Mouse (Mus musculus): ENCODE data around the gene Alox15. TPM values are rescaled to one million over a fixed set of nuclear protein-coding genes. Genes with fewer than 3 reads are reported as not detected.
"Not testable (repeated sequence)": the region's sequence is repeated elsewhere in the genome, so short reads cannot be mapped to it uniquely, and the experiment has no call there.

Alox15 gene
- total and polyA plus RNA-seq, 2 experiments from 2014 or later, result 0.28 TPM; not detected in 1

DNA sequence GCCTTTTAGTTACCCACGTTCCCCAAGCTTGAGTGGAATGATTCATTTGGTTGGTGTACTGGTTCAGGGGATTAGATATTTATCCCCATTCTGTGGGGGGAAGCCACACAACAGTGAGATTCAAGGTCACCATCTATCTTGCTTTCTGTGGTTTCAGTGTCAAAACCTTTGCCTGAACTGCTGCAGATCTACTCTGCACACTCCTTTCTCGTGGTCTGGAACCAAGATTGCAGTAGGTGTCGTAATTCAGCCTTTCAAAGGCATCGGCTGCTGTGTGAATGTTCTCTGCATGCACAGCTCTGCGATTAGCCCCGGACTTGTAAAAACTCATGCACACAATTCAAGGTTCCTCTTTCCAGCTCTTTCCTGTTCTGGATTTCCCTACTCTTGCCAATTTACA lies 24.2 kb upstream of the Alox15 start:
- no peaks in the 10 kb centered on the region for H3K36me3 ChIP-seq (ENCODE audit: insufficient read depth, low read length)
- no peaks in the 10 kb centered on the region for H3K4me1 ChIP-seq (ENCODE audit: insufficient read depth, low read length)
- no peak for TF ChIP-seq CTCF (IDR thresholded peaks at IDR 0.05)
- no peaks in the 10 kb centered on the region for H3K9me3 ChIP-seq (ENCODE audit: low read length)
- WGBS, result 83% methylated on average over 6 of the region's 6 CpGs
- no peak overlapping the region for H3K9ac ChIP-seq (replicated peaks; ENCODE audit: low read length, poor library complexity, severe bottlenecking)
- no peak overlapping the region for H3K4me3 ChIP-seq (ENCODE audit: low read depth, low read length)
- no peak overlapping the region for H3K27ac ChIP-seq (ENCODE audit: low read depth, low read length)
- H3K4me2 ChIP-seq (ENCODE audit: low read depth, low read length, poor library complexity, severe bottlenecking), result no peak overlapping the region
- DNase-seq (ENCODE audit: low spot score) (no peak), ATAC-seq (ENCODE audit: low FRiP score) (no peak)
- no peaks in the 10 kb centered on the region for H3K27me3 ChIP-seq (ENCODE audit: insufficient read depth, low read length)

DNA sequence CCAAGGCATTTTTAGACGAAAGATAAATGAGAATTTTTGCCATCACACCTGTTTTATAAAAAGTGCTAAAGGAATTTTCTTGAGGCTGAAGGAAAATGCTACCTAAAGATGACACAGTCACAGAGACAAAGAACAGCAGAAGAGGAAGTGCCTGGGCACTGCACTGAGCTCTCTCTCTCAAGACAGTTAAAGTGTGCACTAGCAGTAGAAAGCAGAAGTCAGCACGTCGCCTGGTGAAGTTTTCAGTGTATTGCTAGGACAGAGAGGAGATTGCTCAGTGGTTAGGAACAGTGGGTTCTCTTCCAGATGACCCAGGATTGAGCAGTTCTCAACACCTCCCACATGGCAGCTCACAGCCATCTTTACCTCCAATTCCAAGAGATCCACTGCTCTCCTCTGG lies 22.5 kb upstream of the Alox15 start:
- DNase-seq (ENCODE audit: low spot score) (no peak), ATAC-seq (ENCODE audit: low FRiP score) (no peak)
- no peak overlapping the region for H3K4me3 ChIP-seq (ENCODE audit: low read depth, low read length)
- no peak overlapping the region for H3K27ac ChIP-seq (ENCODE audit: low read depth, low read length)
- H3K36me3 ChIP-seq (ENCODE audit: insufficient read depth, low read length), result no peaks in the 10 kb centered on the region
- no peak overlapping the region for H3K9ac ChIP-seq (replicated peaks; ENCODE audit: low read length, poor library complexity, severe bottlenecking)
- no peaks in the 10 kb centered on the region for H3K27me3 ChIP-seq (ENCODE audit: insufficient read depth, low read length)
- H3K9me3 ChIP-seq (ENCODE audit: low read length), result no peaks in the 10 kb centered on the region
- WGBS, result 75% methylated on average over 3 of the region's 3 CpGs
- H3K4me2 ChIP-seq (ENCODE audit: low read depth, low read length, poor library complexity, severe bottlenecking), result no peak overlapping the region
- H3K4me1 ChIP-seq (ENCODE audit: insufficient read depth, low read length), result no peaks in the 10 kb centered on the region
- no peak for TF ChIP-seq CTCF (IDR thresholded peaks at IDR 0.05)

DNA sequence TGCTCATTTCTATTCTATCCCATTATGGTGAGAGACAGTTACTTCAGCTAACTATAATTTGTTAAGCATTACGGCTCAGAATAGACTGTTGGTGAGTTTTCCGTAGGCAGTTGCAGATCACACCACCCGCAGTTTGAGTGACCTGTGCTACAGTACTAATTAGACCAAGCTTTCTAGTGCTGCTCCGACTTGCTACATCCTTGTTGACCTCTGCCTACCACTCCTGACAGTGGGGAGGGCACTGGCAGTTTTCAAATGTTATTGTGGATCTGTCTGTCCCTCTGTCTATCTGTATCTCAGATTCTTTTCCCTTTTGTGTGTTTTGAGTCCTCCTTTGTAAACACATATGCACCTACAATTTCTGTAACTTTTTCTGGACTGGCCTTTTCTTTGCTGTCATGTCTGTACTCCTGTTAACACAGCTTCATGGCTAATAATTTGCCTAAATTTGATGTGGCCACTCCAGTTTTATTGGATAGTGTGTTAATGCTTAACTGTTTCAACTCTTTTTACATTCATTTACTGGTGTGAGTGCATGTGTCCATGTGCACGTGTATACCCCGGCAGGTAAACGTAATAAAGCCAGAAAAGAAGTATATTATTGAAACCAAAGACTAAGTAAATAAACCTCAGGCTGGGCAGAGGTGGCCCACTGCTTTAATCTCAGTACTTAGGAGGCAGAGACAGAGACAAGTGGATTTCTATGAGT lies 21.2 kb upstream of the Alox15 start:
- H3K27ac ChIP-seq (ENCODE audit: low read depth, low read length), result no peak overlapping the region
- TF ChIP-seq CTCF (IDR thresholded peaks at IDR 0.05), result no peak
- no peak for ATAC-seq (ENCODE audit: low FRiP score)
- no peaks in the 10 kb centered on the region for H3K4me1 ChIP-seq (ENCODE audit: insufficient read depth, low read length)
- no peaks in the 10 kb centered on the region for H3K36me3 ChIP-seq (ENCODE audit: insufficient read depth, low read length)
- H3K4me3 ChIP-seq (ENCODE audit: low read depth, low read length), result no peak overlapping the region
- H3K9me3 ChIP-seq (ENCODE audit: low read length), result no peaks in the 10 kb centered on the region
- no peak for DNase-seq (ENCODE audit: low spot score)
- no peaks in the 10 kb centered on the region for H3K27me3 ChIP-seq (ENCODE audit: insufficient read depth, low read length)
- WGBS, result 82% methylated on average over 7 of the region's 7 CpGs
- H3K4me2 ChIP-seq (ENCODE audit: low read depth, low read length, poor library complexity, severe bottlenecking), result no peak overlapping the region
- no peak overlapping the region for H3K9ac ChIP-seq (replicated peaks; ENCODE audit: low read length, poor library complexity, severe bottlenecking)

DNA sequence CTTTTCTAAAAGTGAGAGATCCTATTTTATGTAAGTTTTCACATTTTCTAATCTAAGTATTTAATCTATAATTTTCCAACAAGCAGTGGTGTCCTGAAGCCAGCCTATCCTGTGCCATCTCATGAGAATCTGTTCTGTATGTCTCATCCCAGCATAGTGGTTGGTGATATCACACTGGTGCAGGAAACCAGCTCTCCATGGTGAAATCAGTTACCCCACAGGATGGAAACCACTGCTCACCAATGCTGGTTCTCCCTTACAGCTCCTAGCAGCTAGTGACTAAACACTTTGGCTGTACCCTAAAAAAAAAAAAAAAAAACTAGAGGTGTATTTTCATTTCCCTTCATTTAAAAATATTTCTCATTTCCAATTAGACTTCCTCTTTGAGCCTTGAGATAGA lies 20.6 kb upstream of the Alox15 start:
- Histone ChIP-seq H3K4me2 (ENCODE audit: low read depth, low read length, poor library complexity, severe bottlenecking) (no peak overlapping the region), H3K9ac (replicated peaks; ENCODE audit: low read length, poor library complexity, severe bottlenecking) (no peak overlapping the region), H3K9me3 (ENCODE audit: low read length) (no peaks in the 10 kb centered on the region), H3K36me3 (ENCODE audit: insufficient read depth, low read length) (no peaks in the 10 kb centered on the region), H3K27ac (ENCODE audit: low read depth, low read length) (no peak overlapping the region), H3K4me3 (ENCODE audit: low read depth, low read length) (no peak overlapping the region), H3K4me1 (ENCODE audit: insufficient read depth, low read length) (no peaks in the 10 kb centered on the region), H3K27me3 (ENCODE audit: insufficient read depth, low read length) (no peaks in the 10 kb centered on the region)
- TF ChIP-seq CTCF (IDR thresholded peaks at IDR 0.05), result no peak
- ATAC-seq (ENCODE audit: low FRiP score) (no peak), DNase-seq (ENCODE audit: low spot score) (no peak)

DNA sequence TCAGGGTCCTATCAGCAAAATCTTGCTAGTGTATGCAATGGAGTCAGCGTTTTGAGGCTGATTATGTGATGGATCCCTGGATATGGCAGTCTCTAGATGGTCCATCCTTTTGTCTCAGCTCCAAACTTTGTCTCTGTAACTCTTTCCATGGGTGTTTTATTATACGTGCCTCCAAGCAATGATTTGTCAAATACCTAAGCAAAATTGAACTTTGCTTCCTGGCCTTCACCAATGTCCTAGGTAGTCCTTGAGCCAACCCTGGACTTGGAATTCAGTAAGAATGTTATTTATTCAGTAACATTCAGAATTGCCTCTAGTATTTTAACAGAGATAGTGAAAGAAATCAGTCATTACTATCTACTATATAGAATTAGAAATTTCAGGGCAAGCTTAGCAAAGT lies 16.8 kb upstream of the Alox15 start:
- not testable (repeated sequence) for H3K9ac ChIP-seq (replicated peaks; ENCODE audit: low read length, poor library complexity, severe bottlenecking); H3K9me3 ChIP-seq (ENCODE audit: low read length); H3K27ac ChIP-seq (ENCODE audit: low read depth, low read length); H3K27me3 ChIP-seq (ENCODE audit: insufficient read depth, low read length); ATAC-seq (ENCODE audit: low FRiP score); H3K4me3 ChIP-seq (ENCODE audit: low read depth, low read length); DNase-seq (ENCODE audit: low spot score); H3K4me2 ChIP-seq (ENCODE audit: low read depth, low read length, poor library complexity, severe bottlenecking); H3K4me1 ChIP-seq (ENCODE audit: insufficient read depth, low read length); H3K36me3 ChIP-seq (ENCODE audit: insufficient read depth, low read length)
- WGBS, result 80% methylated on average over 2 of the region's 2 CpGs

DNA sequence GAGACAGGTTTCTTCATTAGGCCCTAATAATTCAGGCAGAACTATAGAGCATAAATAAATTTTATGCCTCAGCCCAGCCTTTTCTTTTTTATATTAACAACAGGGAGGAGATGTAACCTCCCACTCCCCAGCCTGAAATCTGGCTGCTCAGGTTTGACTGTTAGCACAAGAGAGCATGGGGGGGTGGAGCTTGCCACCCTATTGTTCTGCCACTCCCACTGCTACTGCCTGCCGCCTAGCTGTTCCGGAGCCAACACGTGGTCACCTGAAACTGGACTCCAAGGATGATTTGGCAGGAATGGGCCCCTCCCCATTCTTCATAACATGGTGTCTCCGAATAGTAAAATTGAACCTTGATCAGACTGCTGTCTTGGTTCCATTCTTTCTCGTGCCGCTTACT lies 15.9 kb upstream of the Alox15 start:
- H3K27me3 ChIP-seq (ENCODE audit: insufficient read depth, low read length); H3K27ac ChIP-seq (ENCODE audit: low read depth, low read length); DNase-seq (ENCODE audit: low spot score); H3K9ac ChIP-seq (replicated peaks; ENCODE audit: low read length, poor library complexity, severe bottlenecking); H3K4me2 ChIP-seq (ENCODE audit: low read depth, low read length, poor library complexity, severe bottlenecking); H3K4me1 ChIP-seq (ENCODE audit: insufficient read depth, low read length); H3K4me3 ChIP-seq (ENCODE audit: low read depth, low read length); H3K36me3 ChIP-seq (ENCODE audit: insufficient read depth, low read length); ATAC-seq (ENCODE audit: low FRiP score); H3K9me3 ChIP-seq (ENCODE audit: low read length): not testable (repeated sequence)
- 85% methylated on average over 6 of the region's 6 CpGs for WGBS

Data from midbrain, postnatal 0 days (tissue).